Mouse (Mus musculus): ENCODE results near the gene Cdv3.
"Not testable (repeated sequence)": the region's sequence is repeated elsewhere in the genome, so short reads cannot be mapped to it uniquely, and the experiment has no call there.

The Cdv3 gene

GRCm38 (mm10) chr9:103364601-103365289 is 895 bp downstream of the Cdv3 start:
- H3K36me3 ChIP-seq (ENCODE audit: insufficient read depth, low read length), result peaks cover 43% of the 10 kb centered on the region
- peaks cover 50% of the 10 kb centered on the region for H3K4me1 ChIP-seq (replicated peaks; ENCODE audit: low read depth, low read length)
- peak overlapping the region; percentile 94 for H3K4me3 ChIP-seq (replicated peaks; ENCODE audit: low read length)
- H3K27me3 ChIP-seq (ENCODE audit: insufficient read depth, low read length), result no peaks in the 10 kb centered on the region
- no peak for TF ChIP-seq NANOG (IDR thresholded peaks at IDR 0.05; ENCODE audit: borderline replicate concordance, low read length)
- TF ChIP-seq CTCF (conservative IDR thresholded peaks at IDR 0.05; ENCODE audit: low read length), result no peak
- no peak for TF ChIP-seq POU5F1 (IDR thresholded peaks at IDR 0.05; ENCODE audit: borderline replicate concordance, low read length)
- no peaks in the 10 kb centered on the region for H3K9me3 ChIP-seq (ENCODE audit: low read length)

GRCm38 (mm10) chr9:103363730-103364417 is 1.8 kb downstream of the Cdv3 start:
- Histone ChIP-seq H3K36me3 (ENCODE audit: insufficient read depth, low read length) (peaks cover 52% of the 10 kb centered on the region), H3K27me3 (ENCODE audit: insufficient read depth, low read length) (no peaks in the 10 kb centered on the region), H3K9me3 (ENCODE audit: low read length) (no peaks in the 10 kb centered on the region), H3K4me1 (replicated peaks; ENCODE audit: low read depth, low read length) (peaks cover 57% of the 10 kb centered on the region), H3K4me3 (replicated peaks; ENCODE audit: low read length) (peak overlapping the region; percentile 94)
- TF ChIP-seq NANOG (IDR thresholded peaks at IDR 0.05; ENCODE audit: borderline replicate concordance, low read length) (no peak), CTCF (conservative IDR thresholded peaks at IDR 0.05; ENCODE audit: low read length) (no peak), POU5F1 (IDR thresholded peaks at IDR 0.05; ENCODE audit: borderline replicate concordance, low read length) (no peak)

DNA sequence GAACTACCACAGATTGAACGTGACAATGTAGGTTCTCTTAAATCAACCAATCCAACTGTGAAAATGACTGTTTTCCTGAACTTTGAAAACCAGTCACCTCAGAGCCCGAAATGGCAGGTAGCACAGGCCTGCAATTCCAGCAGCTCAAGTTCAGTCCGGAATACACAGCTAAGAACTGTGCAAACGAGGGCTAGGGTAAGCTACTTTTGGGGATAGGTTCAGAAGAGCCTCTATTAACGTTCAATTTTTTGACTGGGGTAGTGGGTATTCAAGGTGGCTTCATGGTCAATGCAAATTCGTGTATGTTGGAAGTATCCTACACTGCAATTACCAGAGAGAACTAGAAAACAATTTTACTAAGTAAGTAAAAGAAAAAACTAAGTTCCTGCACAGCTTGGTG is 2.6 kb downstream of the Cdv3 start:
- H3K4me3 ChIP-seq (replicated peaks; ENCODE audit: low read length), result peak overlapping the region; percentile 94
- H3K9me3 ChIP-seq (ENCODE audit: low read length), result no peaks in the 10 kb centered on the region
- H3K4me1 ChIP-seq (replicated peaks; ENCODE audit: low read depth, low read length), result peaks cover 63% of the 10 kb centered on the region
- no peaks in the 10 kb centered on the region for H3K27me3 ChIP-seq (ENCODE audit: insufficient read depth, low read length)
- H3K36me3 ChIP-seq (ENCODE audit: insufficient read depth, low read length), result peaks cover 60% of the 10 kb centered on the region
- TF ChIP-seq POU5F1 (IDR thresholded peaks at IDR 0.05; ENCODE audit: borderline replicate concordance, low read length) (no peak), CTCF (conservative IDR thresholded peaks at IDR 0.05; ENCODE audit: low read length) (no peak), NANOG (IDR thresholded peaks at IDR 0.05; ENCODE audit: borderline replicate concordance, low read length) (no peak)

- H3K36me3 ChIP-seq (ENCODE audit: insufficient read depth, low read length), result peaks cover 84% of the 10 kb centered on the region
- TF ChIP-seq POU5F1 (IDR thresholded peaks at IDR 0.05; ENCODE audit: borderline replicate concordance, low read length) (no peak), NANOG (IDR thresholded peaks at IDR 0.05; ENCODE audit: borderline replicate concordance, low read length) (no peak), CTCF (conservative IDR thresholded peaks at IDR 0.05; ENCODE audit: low read length) (no peak)
- H3K27me3 ChIP-seq (ENCODE audit: insufficient read depth, low read length), result no peaks in the 10 kb centered on the region
- H3K9me3 ChIP-seq (ENCODE audit: low read length), result no peaks in the 10 kb centered on the region
- peaks cover 55% of the 10 kb centered on the region for H3K4me1 ChIP-seq (replicated peaks; ENCODE audit: low read depth, low read length)
- no peak overlapping the region for H3K4me3 ChIP-seq (replicated peaks; ENCODE audit: low read length)
These were observed 5.0 kb downstream of the Cdv3 start for GRCm38 (mm10) chr9:103360642-103361041.

GRCm38 (mm10) chr9:103358545-103358944 is 7.1 kb downstream of the Cdv3 start:
- Histone ChIP-seq H3K9me3 (ENCODE audit: low read length) (no peaks in the 10 kb centered on the region), H3K4me3 (replicated peaks; ENCODE audit: low read length) (no peak overlapping the region), H3K36me3 (ENCODE audit: insufficient read depth, low read length) (peaks cover 88% of the 10 kb centered on the region), H3K27me3 (ENCODE audit: insufficient read depth, low read length) (no peaks in the 10 kb centered on the region), H3K4me1 (replicated peaks; ENCODE audit: low read depth, low read length) (peaks cover 55% of the 10 kb centered on the region)
- TF ChIP-seq CTCF (conservative IDR thresholded peaks at IDR 0.05; ENCODE audit: low read length) (no peak), POU5F1 (IDR thresholded peaks at IDR 0.05; ENCODE audit: borderline replicate concordance, low read length) (no peak), NANOG (IDR thresholded peaks at IDR 0.05; ENCODE audit: borderline replicate concordance, low read length) (no peak)

GRCm38 (mm10) chr9:103357893-103358292 is 7.7 kb downstream of the Cdv3 start:
- TF ChIP-seq CTCF (conservative IDR thresholded peaks at IDR 0.05; ENCODE audit: low read length) (peak; percentile 24), POU5F1 (IDR thresholded peaks at IDR 0.05; ENCODE audit: borderline replicate concordance, low read length) (no peak)
- Histone ChIP-seq H3K9me3 (ENCODE audit: low read length) (no peaks in the 10 kb centered on the region), H3K36me3 (ENCODE audit: insufficient read depth, low read length) (peaks cover 88% of the 10 kb centered on the region), H3K4me1 (replicated peaks; ENCODE audit: low read depth, low read length) (peaks cover 50% of the 10 kb centered on the region), H3K27me3 (ENCODE audit: insufficient read depth, low read length) (no peaks in the 10 kb centered on the region), H3K4me3 (replicated peaks; ENCODE audit: low read length) (no peak overlapping the region)

- H3K9me3 ChIP-seq (ENCODE audit: low read length); H3K4me3 ChIP-seq (replicated peaks; ENCODE audit: low read length); H3K27me3 ChIP-seq (ENCODE audit: insufficient read depth, low read length): not testable (repeated sequence)
- H3K4me1 ChIP-seq (replicated peaks; ENCODE audit: low read depth, low read length), result peaks cover 24% of the 10 kb centered on the region
- H3K36me3 ChIP-seq (ENCODE audit: insufficient read depth, low read length), result peaks cover 88% of the 10 kb centered on the region
These were observed 12.0 kb downstream of the Cdv3 start for GRCm38 (mm10) chr9:103353500-103354260.

DNA sequence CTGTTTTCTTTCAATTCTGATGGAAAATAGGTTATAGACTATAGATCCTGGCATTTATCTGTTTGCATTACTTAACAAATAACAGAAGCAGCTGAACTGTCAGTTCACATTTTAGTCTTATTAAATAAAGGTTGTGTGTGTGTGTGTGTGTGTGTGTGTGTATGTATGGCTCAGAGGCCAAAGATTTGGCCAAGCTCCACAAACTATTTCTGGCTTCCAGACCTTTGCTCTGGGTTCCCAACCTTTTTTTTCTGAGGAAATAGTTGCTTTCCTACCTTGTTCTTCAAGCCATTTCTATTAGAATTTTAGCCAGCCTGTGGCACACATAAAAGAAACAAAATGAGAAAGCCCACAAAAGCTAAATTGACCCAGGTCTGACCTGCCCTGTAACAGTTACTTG is 16.8 kb downstream of the Cdv3 start:
- no peak overlapping the region for H3K4me3 ChIP-seq (replicated peaks; ENCODE audit: low read length)
- TF ChIP-seq POU5F1 (IDR thresholded peaks at IDR 0.05; ENCODE audit: borderline replicate concordance, low read length) (no peak), NANOG (IDR thresholded peaks at IDR 0.05; ENCODE audit: borderline replicate concordance, low read length) (no peak), CTCF (conservative IDR thresholded peaks at IDR 0.05; ENCODE audit: low read length) (no peak)
- no peaks in the 10 kb centered on the region for H3K27me3 ChIP-seq (ENCODE audit: insufficient read depth, low read length)
- peaks cover 13% of the 10 kb centered on the region for H3K4me1 ChIP-seq (replicated peaks; ENCODE audit: low read depth, low read length)
- no peaks in the 10 kb centered on the region for H3K9me3 ChIP-seq (ENCODE audit: low read length)
- H3K36me3 ChIP-seq (ENCODE audit: insufficient read depth, low read length), result peaks cover 99% of the 10 kb centered on the region
